23 mouse cellular contexts compared by ENCODE assay signal in the genomic region with DNA sequence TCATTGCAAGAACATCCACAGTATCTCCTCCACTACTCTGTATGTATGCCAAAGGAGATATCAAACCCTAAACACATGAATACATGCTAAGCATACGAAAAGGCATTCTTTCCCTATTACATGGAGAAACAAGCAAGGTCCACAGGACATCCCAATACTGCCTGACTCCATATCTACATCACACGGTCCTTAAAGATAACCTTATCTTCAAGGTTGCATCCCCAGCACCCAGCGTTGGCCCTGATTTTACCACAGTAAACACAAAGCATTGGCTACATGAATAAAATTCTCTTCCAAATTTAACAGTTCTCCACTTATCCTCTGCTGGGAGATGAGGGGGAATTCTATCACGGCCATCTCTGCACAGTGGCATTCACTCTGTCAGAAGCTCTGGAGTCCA. TPM values are rescaled to one million over a fixed set of nuclear protein-coding genes. Genes with fewer than 3 reads are reported as not detected.
DNase-seq lines count a peak whose midpoint lies in the region; ATAC-seq and TF ChIP-seq lines count a peak whose summit lies in the region.
"Had no signal": no experiment of that assay in that cellular context is flagged by ENCODE, and none has a peak within 500 bp of the region (broad histone marks: within the 10 kb centered on the region; RNA-seq: fewer than 3 reads in every experiment).

No protein-coding gene starts in this region.

- no peak overlapping the region for H3K27ac ChIP-seq in MEL (ENCODE audit: control insufficient read depth, low read depth, low read length)
- no peak overlapping the region for H3K27ac ChIP-seq in cerebellum, adult 2 months (ENCODE audit: insufficient read depth, low read length)

- peak; percentile 69 for ATAC-seq in G1E (ENCODE audit: extremely low read depth, insufficient number of reproducible peaks, low FRiP score, poor library complexity, severe bottlenecking)
- ATAC-seq: activated CD4-positive, CD25-positive, alpha-beta regulatory T cell, adult 4 months; CD4-positive, CD25-positive, alpha-beta regulatory T cell, adult 4 months; Patski had no signal

- TF ChIP-seq POLR2A in MEL (IDR thresholded peaks at IDR 0.05; ENCODE audit: control insufficient read depth in 1 of 2, insufficient read depth in 1 of 2, low read depth in 1 of 2, low read length in 2 of 2, poor library complexity in 1 of 2), result no peak
- TF ChIP-seq POLR2A in cerebellum, adult 2 months (IDR thresholded peaks at IDR 0.05; ENCODE audit: borderline replicate concordance, insufficient read depth, low read length), result no peak

- H3K36me3 ChIP-seq in G1E (replicated peaks), result no peaks in the 10 kb centered on the region
- H3K36me3 ChIP-seq in MEL (ENCODE audit: control insufficient read depth in 1 of 2, insufficient read depth in 2 of 2, low read length in 2 of 2), result peaks cover 0 to 25% of the 10 kb centered on the region in 2 experiments; a peak in 2 of 4 replicates

- no peak for TF ChIP-seq EP300 in MEL (IDR thresholded peaks at IDR 0.05; ENCODE audit: low read depth in 1 of 2, low read length in 2 of 2)

- H3K4me3 ChIP-seq in G1E (ENCODE audit: low read depth, low read length) (no peak overlapping the region), MEL (ENCODE audit: control insufficient read depth in 1 of 2, insufficient read depth in 1 of 2, low read depth in 2 of 2, low read length in 2 of 2) (no peak overlapping the region)
- H3K4me3 ChIP-seq in cerebellum, adult 2 months (replicated peaks; ENCODE audit: insufficient read depth, low read depth, low read length), result no peak overlapping the region

- TF ChIP-seq CTCF in G1E (IDR thresholded peaks at IDR 0.05; ENCODE audit: low read depth, low read length), result no peak
- no peak for TF ChIP-seq CTCF in MEL (IDR thresholded peaks at IDR 0.05 in 2 of 3, conservative IDR thresholded peaks at IDR 0.05 in 1 of 3; ENCODE audit: control insufficient read depth in 1 of 3, insufficient read depth in 1 of 3, low read depth in 2 of 3, low read length in 3 of 3, poor library complexity in 1 of 3, severe bottlenecking in 1 of 3)
- no peak for TF ChIP-seq CTCF in cerebellum, adult 2 months (IDR thresholded peaks at IDR 0.05; ENCODE audit: borderline replicate concordance, insufficient read depth, low read depth, low read length)

- H3K4me1 ChIP-seq in G1E (ENCODE audit: insufficient read depth, low read depth, low read length) (peaks cover 27% of the 10 kb centered on the region), MEL (ENCODE audit: control insufficient read depth in 1 of 2, insufficient read depth in 2 of 2, low read length in 2 of 2) (peaks cover 12 to 22% of the 10 kb centered on the region in 2 experiments)
- H3K4me1 ChIP-seq in cerebellum, adult 2 months (ENCODE audit: control insufficient read depth, insufficient read depth, low read length), result no peaks in the 10 kb centered on the region

- H3K27me3 ChIP-seq in G1E (ENCODE audit: insufficient read depth, low read length) (peaks cover 5% of the 10 kb centered on the region; the same call in 1 of the 2 replicates), MEL (ENCODE audit: control insufficient read depth in 1 of 2, insufficient read depth in 2 of 2, low read length in 2 of 2) (no peaks in the 10 kb centered on the region)
- H3K27me3 ChIP-seq in cerebellum, adult 2 months (ENCODE audit: control insufficient read depth, insufficient read depth, low read length), result no peaks in the 10 kb centered on the region
- H3K27me3 ChIP-seq: CH12.LX, Patski had no signal

- WGBS in cerebellum, adult 2 months, result 96% methylated on average over 4 of the region's 4 CpGs

- H3K79me2 ChIP-seq in MEL (ENCODE audit: control insufficient read depth, insufficient read depth, low read length, poor library complexity), result no peaks in the 10 kb centered on the region

- no peak overlapping the region for H3K9ac ChIP-seq in MEL (ENCODE audit: control insufficient read depth, low read depth, low read length, poor library complexity, severe bottlenecking)

- peaks cover 3% of the 10 kb centered on the region; the same call in 1 of the 2 replicates for H3K9me3 ChIP-seq in G1E (replicated peaks)
- H3K9me3 ChIP-seq in MEL (replicated peaks; ENCODE audit: insufficient read depth, low read length), result no peaks in the 10 kb centered on the region

- DNase-seq in G1E (ENCODE audit: low spot score) (no peak), MEL (ENCODE audit: low read depth, low spot score) (no peak), R1 (ENCODE audit: low read depth, low spot score) (peak; percentile 8)
- no peak for DNase-seq in cerebellum, adult 2 months
- DNase-seq in lung, postnatal 25 days (ENCODE audit: low spot score), result no peak
- no peak for DNase-seq in gastrocnemius, postnatal 25 days
- DNase-seq: adrenal gland, adult 2 months; adrenal gland, adult 8-10 months; adrenal gland, postnatal 10 days; adrenal gland, postnatal 14 days; adrenal gland, postnatal 25 days; adrenal gland, postnatal 36 days; B cell, adult 2 months; cerebellum, adult 11 months; cerebellum, adult 11-12 months; cerebellum, adult 18-20 months; cerebellum, adult 8-10 months; cerebellum, adult 9-10 months; cerebellum, adult 9-11 months had no signal

- TF ChIP-seq RAD21 in MEL (IDR thresholded peaks at IDR 0.05; ENCODE audit: low read depth, low read length), result no peak

TF ChIP-seq in MEL, 35 proteins besides CTCF, POLR2A, EP300 and RAD21:
- TF ChIP-seq GABPA (IDR thresholded peaks at IDR 0.05; ENCODE audit: low read depth, low read length), result no peak
- no peak for TF ChIP-seq ZMIZ1 (IDR thresholded peaks at IDR 0.05; ENCODE audit: low read depth, low read length)
- TF ChIP-seq KAT2A (conservative IDR thresholded peaks at IDR 0.05; ENCODE audit: low read depth, low read length), result no peak
- no peak for TF ChIP-seq MAZ (IDR thresholded peaks at IDR 0.05; ENCODE audit: low read depth, low read length)
- 0 out of 2 replicates have a peak, but pooled peaks have one; percentile 3 for TF ChIP-seq ETS1 (IDR thresholded peaks at IDR 0.05; ENCODE audit: low read depth, low read length)
- TF ChIP-seq USF2 (IDR thresholded peaks at IDR 0.05; ENCODE audit: borderline replicate concordance in 1 of 2, insufficient read depth in 1 of 2, low read depth in 1 of 2, low read length in 2 of 2), result no peak
- TF ChIP-seq UBTF (IDR thresholded peaks at IDR 0.05; ENCODE audit: borderline replicate concordance, insufficient read depth, low read depth, low read length), result no peak
- TF ChIP-seq BHLHE40 (IDR thresholded peaks at IDR 0.05; ENCODE audit: borderline replicate concordance, low read depth, low read length), result no peak
- no peak; the same call in 1 of the 2 replicates for TF ChIP-seq TCF12 (IDR thresholded peaks at IDR 0.05; ENCODE audit: low read depth, low read length)
- TF ChIP-seq TAL1 (IDR thresholded peaks at IDR 0.05; ENCODE audit: low read length), result no peak
- TF ChIP-seq CHD2 (IDR thresholded peaks at IDR 0.05; ENCODE audit: low read length), result no peak
- TF ChIP-seq MXI1 (IDR thresholded peaks at IDR 0.05; ENCODE audit: low read depth, low read length), result no peak
- TF ChIP-seq USF1 (IDR thresholded peaks at IDR 0.05; ENCODE audit: low read depth, low read length), result no peak
- no peak for TF ChIP-seq POLR2AphosphoS5 (IDR thresholded peaks at IDR 0.05; ENCODE audit: borderline replicate concordance, low read depth, low read length)
- TF ChIP-seq MAFK (IDR thresholded peaks at IDR 0.05; ENCODE audit: borderline replicate concordance, low read depth, low read length), result no peak
- no peak for TF ChIP-seq E2F4 (IDR thresholded peaks at IDR 0.05; ENCODE audit: borderline replicate concordance, low read depth, low read length)
- TF ChIP-seq RCOR1 (IDR thresholded peaks at IDR 0.05; ENCODE audit: low read depth, low read length), result peak; percentile 40; the same call in 1 of the 2 replicates
- no peak for TF ChIP-seq TBP (IDR thresholded peaks at IDR 0.05; ENCODE audit: low read depth, low read length)
- peak; percentile 66 for TF ChIP-seq GATA1 (IDR thresholded peaks at IDR 0.05; ENCODE audit: low read depth, low read length)
- TF ChIP-seq ZKSCAN1 (IDR thresholded peaks at IDR 0.05; ENCODE audit: low read depth, low read length), result no peak
- no peak for TF ChIP-seq ZC3H11A (IDR thresholded peaks at IDR 0.05; ENCODE audit: low read depth, low read length)

RNA-seq across cellular contexts. Expression of gene Nos1ap, which starts 22.7 kb away (rescaled TPM):
- 11.7 and 18.2 TPM in 2 replicates for total RNA-seq in G1E (2014; fragmentation: Nextera tagmentation)
- total RNA-seq in G1E (2017), result 1.6 and 2.1 TPM in 2 replicates
- polyA plus RNA-seq in G1E (2012), result 5.4 and 6.1 TPM in 2 replicates
- 0.56 and 0.62 TPM in 2 replicates for total RNA-seq in MEL (2012; rRNA removed)
- 1 to 10 TPM in 1 of 2 experiments, not detected in 1; 2.4 TPM for polyA plus RNA-seq in MEL (2012; ENCODE audit: insufficient read depth in 1 of 2, insufficient read length in 2 of 2, low read depth in 1 of 2, low replicate concordance in 2 of 2, missing spikeins in 1 of 2)
- polyA plus RNA-seq in cerebellum, adult 2 months (2012; rRNA removed), result 50.1 and 51.4 TPM in 2 replicates
- total RNA-seq in gastrocnemius, postnatal 25 days (2021), result 1 to 10 TPM; 1.4 to 1.7 TPM
- total RNA-seq: CH12.LX had no signal
- polyA plus RNA-seq: activated CD4-positive, CD25-positive, alpha-beta regulatory T cell, adult 4 months had no signal
